Mouse (Mus musculus): ENCODE results near the gene Lmtk2. TPM values are rescaled to one million over a fixed set of nuclear protein-coding genes. Genes with fewer than 3 reads are reported as not detected.
A peak's percentile ranks its signal among the peaks of the same experiment; 100 is the strongest.

The Lmtk2 gene
- polyA plus RNA-seq, 1 experiment from 2014 or later, result 11.2 TPM

GRCm38 (mm10) chr5:144118271-144118670, 18.0 kb downstream of the Lmtk2 start:
- ATAC-seq (ENCODE audit: low FRiP score), result no peak
- Histone ChIP-seq H3K4me1 (replicated peaks; ENCODE audit: control insufficient read depth, insufficient read depth, low read length) (no peaks in the 10 kb centered on the region; the same call in 1 of the 2 replicates), H3K36me3 (replicated peaks; ENCODE audit: control insufficient read depth, insufficient read depth) (no peaks in the 10 kb centered on the region), H3K9ac (no peak overlapping the region), H3K4me2 (replicated peaks) (no peak overlapping the region), H3K9me3 (ENCODE audit: control insufficient read depth, low read length) (no peaks in the 10 kb centered on the region), H3K27me3 (ENCODE audit: control insufficient read depth, insufficient read depth, low read length) (no peaks in the 10 kb centered on the region), H3K27ac (no peak overlapping the region), H3K4me3 (replicated peaks; ENCODE audit: low read length) (no peak overlapping the region)
- WGBS, result 99% methylated on average over 4 of the region's 4 CpGs
- DNase-seq (ENCODE audit: low spot score), result no peak

GRCm38 (mm10) chr5:144119286-144119685, 19.1 kb downstream of the Lmtk2 start:
- no peak overlapping the region for H3K27ac ChIP-seq
- ATAC-seq (ENCODE audit: low FRiP score) (no peak), DNase-seq (ENCODE audit: low spot score) (no peak)
- H3K4me1 ChIP-seq (replicated peaks; ENCODE audit: control insufficient read depth, insufficient read depth, low read length), result no peaks in the 10 kb centered on the region; the same call in 1 of the 2 replicates
- H3K4me2 ChIP-seq (replicated peaks), result no peak overlapping the region
- H3K9ac ChIP-seq, result no peak overlapping the region
- H3K36me3 ChIP-seq (replicated peaks; ENCODE audit: control insufficient read depth, insufficient read depth), result no peaks in the 10 kb centered on the region
- no peak overlapping the region for H3K4me3 ChIP-seq (replicated peaks; ENCODE audit: low read length)
- 91% methylated on average over 2 of the region's 2 CpGs for WGBS
- no peaks in the 10 kb centered on the region for H3K27me3 ChIP-seq (ENCODE audit: control insufficient read depth, insufficient read depth, low read length)
- no peaks in the 10 kb centered on the region for H3K9me3 ChIP-seq (ENCODE audit: control insufficient read depth, low read length)

- H3K27me3 ChIP-seq (ENCODE audit: control insufficient read depth, insufficient read depth, low read length), result no peaks in the 10 kb centered on the region
These were observed 21.3 kb downstream of the Lmtk2 start for GRCm38 (mm10) chr5:144121489-144121888.

GRCm38 (mm10) chr5:144125979-144126755, 25.9 kb downstream of the Lmtk2 start:
- H3K9ac ChIP-seq, result no peak overlapping the region
- no peak overlapping the region for H3K4me3 ChIP-seq (replicated peaks; ENCODE audit: low read length)
- no peak overlapping the region for H3K4me2 ChIP-seq (replicated peaks)
- H3K4me1 ChIP-seq (replicated peaks; ENCODE audit: control insufficient read depth, insufficient read depth, low read length), result peaks cover 10% of the 10 kb centered on the region; the same call in 1 of the 2 replicates
- H3K27ac ChIP-seq, result peak overlapping the region; percentile 38
- H3K36me3 ChIP-seq (replicated peaks; ENCODE audit: control insufficient read depth, insufficient read depth), result peaks cover 18% of the 10 kb centered on the region
- 79% methylated on average over 9 of the region's 9 CpGs for WGBS
- no peaks in the 10 kb centered on the region for H3K9me3 ChIP-seq (ENCODE audit: control insufficient read depth, low read length)
- ATAC-seq (ENCODE audit: low FRiP score), result no peak
- DNase-seq (ENCODE audit: low spot score), result no peak
- no peaks in the 10 kb centered on the region for H3K27me3 ChIP-seq (ENCODE audit: control insufficient read depth, insufficient read depth, low read length)

More at GRCm38 (mm10) chr5:144121489-144121888, 21.3 kb downstream of the Lmtk2 start:
- Histone ChIP-seq H3K9me3 (ENCODE audit: control insufficient read depth, low read length) (no peaks in the 10 kb centered on the region), H3K36me3 (replicated peaks; ENCODE audit: control insufficient read depth, insufficient read depth) (no peaks in the 10 kb centered on the region), H3K4me1 (replicated peaks; ENCODE audit: control insufficient read depth, insufficient read depth, low read length) (peaks cover 10% of the 10 kb centered on the region; the same call in 1 of the 2 replicates), H3K27ac (no peak overlapping the region), H3K9ac (no peak overlapping the region), H3K4me3 (replicated peaks; ENCODE audit: low read length) (no peak overlapping the region), H3K4me2 (replicated peaks) (no peak overlapping the region)
- DNase-seq (ENCODE audit: low spot score), result no peak
- no peak for ATAC-seq (ENCODE audit: low FRiP score)

GRCm38 (mm10) chr5:144143531-144143930, 43.3 kb downstream of the Lmtk2 start:
- Histone ChIP-seq H3K9ac (no peak overlapping the region), H3K4me3 (replicated peaks; ENCODE audit: low read length) (no peak overlapping the region), H3K4me1 (replicated peaks; ENCODE audit: control insufficient read depth, insufficient read depth, low read length) (no peaks in the 10 kb centered on the region), H3K4me2 (replicated peaks) (no peak overlapping the region), H3K27ac (no peak overlapping the region), H3K9me3 (ENCODE audit: control insufficient read depth, low read length) (no peaks in the 10 kb centered on the region), H3K27me3 (ENCODE audit: control insufficient read depth, insufficient read depth, low read length) (no peaks in the 10 kb centered on the region), H3K36me3 (replicated peaks; ENCODE audit: control insufficient read depth, insufficient read depth) (peaks cover 58% of the 10 kb centered on the region)
- ATAC-seq (ENCODE audit: low FRiP score), result no peak
- 96% methylated on average over 5 of the region's 5 CpGs for WGBS
- no peak for DNase-seq (ENCODE audit: low spot score)

- no peak overlapping the region for H3K9ac ChIP-seq
- no peaks in the 10 kb centered on the region for H3K4me1 ChIP-seq (replicated peaks; ENCODE audit: control insufficient read depth, insufficient read depth, low read length)
- no peaks in the 10 kb centered on the region for H3K9me3 ChIP-seq (ENCODE audit: control insufficient read depth, low read length)
- no peak for ATAC-seq (ENCODE audit: low FRiP score)
- H3K27me3 ChIP-seq (ENCODE audit: control insufficient read depth, insufficient read depth, low read length), result no peaks in the 10 kb centered on the region
- no peak overlapping the region for H3K27ac ChIP-seq
- no peak for DNase-seq (ENCODE audit: low spot score)
- no peak overlapping the region for H3K4me3 ChIP-seq (replicated peaks; ENCODE audit: low read length)
- H3K36me3 ChIP-seq (replicated peaks; ENCODE audit: control insufficient read depth, insufficient read depth), result peaks cover 72% of the 10 kb centered on the region
- H3K4me2 ChIP-seq (replicated peaks), result no peak overlapping the region
These were observed 46.7 kb downstream of the Lmtk2 start for GRCm38 (mm10) chr5:144146898-144147297.

GRCm38 (mm10) chr5:144149530-144149929, 49.3 kb downstream of the Lmtk2 start:
- no peak for ATAC-seq (ENCODE audit: low FRiP score)
- WGBS, result 94% methylated on average over 4 of the region's 4 CpGs

GRCm38 (mm10) chr5:144151270-144151669, 51.0 kb downstream of the Lmtk2 start:
- H3K27ac ChIP-seq, result no peak overlapping the region
- H3K4me3 ChIP-seq (replicated peaks; ENCODE audit: low read length), result no peak overlapping the region
- H3K9me3 ChIP-seq (ENCODE audit: control insufficient read depth, low read length), result no peaks in the 10 kb centered on the region
- no peak overlapping the region for H3K4me2 ChIP-seq (replicated peaks)
- 89% methylated on average over 4 of the region's 4 CpGs for WGBS
- no peak for ATAC-seq (ENCODE audit: low FRiP score)
- DNase-seq (ENCODE audit: low spot score), result no peak
- H3K36me3 ChIP-seq (replicated peaks; ENCODE audit: control insufficient read depth, insufficient read depth), result peaks cover 48% of the 10 kb centered on the region
- no peaks in the 10 kb centered on the region for H3K27me3 ChIP-seq (ENCODE audit: control insufficient read depth, insufficient read depth, low read length)
- H3K4me1 ChIP-seq (replicated peaks; ENCODE audit: control insufficient read depth, insufficient read depth, low read length), result no peaks in the 10 kb centered on the region
- no peak overlapping the region for H3K9ac ChIP-seq

More at GRCm38 (mm10) chr5:144149530-144149929, 49.3 kb downstream of the Lmtk2 start:
- Histone ChIP-seq H3K4me1 (replicated peaks; ENCODE audit: control insufficient read depth, insufficient read depth, low read length) (no peaks in the 10 kb centered on the region), H3K9me3 (ENCODE audit: control insufficient read depth, low read length) (no peaks in the 10 kb centered on the region), H3K27ac (no peak overlapping the region), H3K4me3 (replicated peaks; ENCODE audit: low read length) (no peak overlapping the region), H3K9ac (no peak overlapping the region), H3K36me3 (replicated peaks; ENCODE audit: control insufficient read depth, insufficient read depth) (peaks cover 63% of the 10 kb centered on the region), H3K4me2 (replicated peaks) (no peak overlapping the region), H3K27me3 (ENCODE audit: control insufficient read depth, insufficient read depth, low read length) (no peaks in the 10 kb centered on the region)
- no peak for DNase-seq (ENCODE audit: low spot score)

GRCm38 (mm10) chr5:144154528-144154927, 54.3 kb downstream of the Lmtk2 start:
- no peaks in the 10 kb centered on the region for H3K27me3 ChIP-seq (ENCODE audit: control insufficient read depth, insufficient read depth, low read length)
- H3K4me2 ChIP-seq (replicated peaks), result no peak overlapping the region
- ATAC-seq (ENCODE audit: low FRiP score) (no peak), DNase-seq (ENCODE audit: low spot score) (peak; percentile 85)
- 40% methylated on average over 7 of the region's 7 CpGs for WGBS
- no peak overlapping the region for H3K9ac ChIP-seq
- no peak overlapping the region for H3K4me3 ChIP-seq (replicated peaks; ENCODE audit: low read length)
- H3K9me3 ChIP-seq (ENCODE audit: control insufficient read depth, low read length), result no peaks in the 10 kb centered on the region
- no peaks in the 10 kb centered on the region for H3K4me1 ChIP-seq (replicated peaks; ENCODE audit: control insufficient read depth, insufficient read depth, low read length)
- no peak overlapping the region for H3K27ac ChIP-seq
- peaks cover 43% of the 10 kb centered on the region for H3K36me3 ChIP-seq (replicated peaks; ENCODE audit: control insufficient read depth, insufficient read depth)

Measured in hindbrain, embryonic 14.5 days (tissue).